Mouse (Mus musculus) cerebellum, adult 2 months (tissue): ENCODE results near the gene Stambp.

ENCODE experiments used
- CTCF ChIP-seq: fragments of 200-500 bp; IDR thresholded peaks from 2 replicates; pipeline ENCODE4 v1.5.1; 2011; ENCODE audit warnings: low read depth, mild to moderate bottlenecking, control low read depth, low read length, moderate library complexity, borderline replicate concordance; ENCODE audit not compliant: insufficient read depth
- POLR2A ChIP-seq: fragments of 200-500 bp; IDR thresholded peaks from 2 replicates; pipeline ENCODE4 v1.6.1; 2011; ENCODE audit warnings: low read length, control low read depth, borderline replicate concordance; ENCODE audit not compliant: insufficient read depth

DNA sequence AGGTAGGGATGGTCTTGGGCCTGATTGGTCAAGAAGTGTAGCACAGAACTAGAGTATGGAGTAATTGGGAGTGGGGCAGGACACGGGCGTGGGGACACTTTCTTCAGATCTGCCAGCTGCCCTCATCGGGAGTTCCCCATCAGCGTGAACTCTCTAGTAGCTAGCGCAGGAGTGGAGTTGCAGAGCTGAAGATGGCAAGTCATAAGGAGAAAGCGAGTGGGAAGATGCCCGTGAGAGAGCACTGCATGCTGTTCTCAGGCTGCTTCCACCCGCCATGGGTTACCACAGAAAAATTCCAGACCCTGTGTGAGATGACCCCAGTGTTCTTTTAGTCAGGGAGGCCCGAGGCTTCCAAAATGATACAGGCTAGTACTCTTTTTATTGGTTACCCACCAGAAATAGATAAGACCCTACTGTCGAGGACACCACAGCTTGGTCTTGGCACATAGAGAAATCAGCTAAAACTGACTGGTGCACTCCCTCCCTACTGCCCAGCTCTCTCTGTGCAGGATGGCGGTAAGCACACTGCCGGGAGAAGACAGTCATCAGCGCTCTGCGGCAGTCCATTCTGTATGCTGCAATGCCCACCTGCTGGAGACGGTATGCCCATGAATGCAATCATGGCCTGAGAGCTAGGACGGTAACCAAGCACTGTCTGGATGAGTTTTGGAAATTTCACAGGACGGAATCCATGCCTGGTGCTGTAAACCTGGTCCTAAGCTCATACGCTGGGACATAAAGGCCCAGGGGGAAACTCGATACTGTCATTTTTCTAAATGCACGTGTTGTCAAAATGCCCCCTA, 9.8 kb upstream of the Stambp start:
- TF ChIP-seq CTCF: no peak
- TF ChIP-seq POLR2A: no peak
